Mouse (Mus musculus): ENCODE measurements around the gene Csn2. TPM values are rescaled to one million over a fixed set of nuclear protein-coding genes. Genes with fewer than 3 reads are reported as not detected.

Gene Csn2
- not detected in 2 replicates for polyA plus RNA-seq (2012; rRNA removed)

GRCm38 (mm10) chr5:87699530-87699929 lies at the start of gene Csn2:
Gene Csn2 (minus strand): TSS chr5:87699630.

GRCm38 (mm10) chr5:87665908-87666307 lies 33.5 kb downstream of the Csn2 start, which contains the start of gene Csn1s1:
Gene Csn1s1 (plus strand): TSS chr5:87666208.

Other genes starting within 250 kb of the Csn2 start
- not detected in 2 replicates for gene Ugt2a2, start 217.4 kb downstream of the Csn2 start, polyA plus RNA-seq (2012; rRNA removed)
- not detected in 2 replicates for gene Gm43638, start 212.8 kb downstream of the Csn2 start, polyA plus RNA-seq (2012; rRNA removed)
- gene Ugt2a1, start 208.8 kb downstream of the Csn2 start, polyA plus RNA-seq (2012; rRNA removed): not detected in 2 replicates
- gene Sult1b1, start 161.4 kb downstream of the Csn2 start, polyA plus RNA-seq (2012; rRNA removed): 5.6 and 8.4 TPM in 2 replicates
- 2.7 and 3.4 TPM in 2 replicates for gene Sult1d1, start 130.6 kb downstream of the Csn2 start, polyA plus RNA-seq (2012; rRNA removed)
- not detected in 2 replicates for gene Sult1e1, start 108.0 kb downstream of the Csn2 start, polyA plus RNA-seq (2012; rRNA removed)
- gene Csn1s1, start 33.4 kb downstream of the Csn2 start, polyA plus RNA-seq (2012; rRNA removed): not detected in 2 replicates
- gene Csn1s2a, start 74.9 kb upstream of the Csn2 start, polyA plus RNA-seq (2012; rRNA removed): not detected in 2 replicates
- not detected in 2 replicates for gene Csn1s2b, start 108.5 kb upstream of the Csn2 start, polyA plus RNA-seq (2012; rRNA removed)
- gene Prr27, start 126.1 kb upstream of the Csn2 start, polyA plus RNA-seq (2012; rRNA removed): not detected in 2 replicates
- gene Odam, start 185.4 kb upstream of the Csn2 start, polyA plus RNA-seq (2012; rRNA removed): not detected in 2 replicates
- gene Csn3, start 225.9 kb upstream of the Csn2 start, polyA plus RNA-seq (2012; rRNA removed): not detected in 2 replicates